Mouse (Mus musculus) spleen, adult 2 months (tissue): Measurements from ENCODE around the gene Slc38a9. TPM values are rescaled to one million over a fixed set of nuclear protein-coding genes. Genes with fewer than 3 reads are reported as not detected.

Experiments used
- DNase-seq, 2 experiments: peaks; one replicate each; pipeline versions ENCODE4 v3.0.0 to v3.0.0-alpha.2; 2012 to 2021; ENCODE audit warnings: low spot score in 2 of 2, low read depth in 1 of 2
- H3K27ac ChIP-seq: fragments of 200-500 bp; 2 replicates; pipeline ENCODE4 v1.5.1; 2012; ENCODE audit warnings: low read length, inconsistent platforms; ENCODE audit not compliant: insufficient read depth
- H3K27me3 ChIP-seq: fragments of 200-500 bp; 2 replicates; pipeline ENCODE4 v1.6.1; 2012; ENCODE audit warnings: mild to moderate bottlenecking, moderate library complexity, low read length, inconsistent platforms; ENCODE audit not compliant: control insufficient read depth, insufficient read depth
- H3K36me3 ChIP-seq: fragments of 200-500 bp; 2 replicates; pipeline ENCODE4 v1.6.1; 2012; ENCODE audit warnings: mild to moderate bottlenecking, low read length, inconsistent platforms; ENCODE audit not compliant: control insufficient read depth, insufficient read depth
- H3K4me1 ChIP-seq: fragments of 200-500 bp; 2 replicates; pipeline ENCODE4 v1.6.1; 2011; ENCODE audit warnings: inconsistent platforms; ENCODE audit not compliant: control insufficient read depth, insufficient read depth, insufficient read length
- H3K4me3 ChIP-seq: fragments of 200-500 bp; 2 replicates; pipeline ENCODE4 v1.5.1; 2011; ENCODE audit warnings: mild to moderate bottlenecking, inconsistent platforms; ENCODE audit not compliant: insufficient read depth, insufficient read length; ENCODE audit errors: extremely low read depth
- CTCF ChIP-seq: fragments of 200-500 bp; IDR thresholded peaks from 2 replicates; pipeline ENCODE4 v1.5.1; 2011; ENCODE audit warnings: mild to moderate bottlenecking, inconsistent platforms; ENCODE audit not compliant: insufficient read depth, insufficient read length, insufficient replicate concordance; ENCODE audit errors: extremely low read depth
- POLR2A ChIP-seq: fragments of 200-500 bp; IDR thresholded peaks from 2 replicates; pipeline ENCODE4 v1.6.1; 2011; ENCODE audit warnings: low read depth, low read length, inconsistent platforms
- WGBS: fragments of 180-500 bp; shearing (Covaris S2); methylation state at CpG from one replicate; pipeline ENCODE4 v1.1.7; 2018; 5-methylcytosine and 5-hydroxymethylcytosine counted together
- polyA plus RNA-seq: library from polyadenylated mRNA; depleted of rRNA; stranded (reverse); fragments of >200 nt; gene quantifications from 2 replicates; pipeline ENCODE4 v1.2.3, GENCODE M21; 2012; rRNA removed

Gene Slc38a9
- polyA plus RNA-seq, 1 experiment, result 22.0 TPM

GRCm38 (mm10) chr13:112778407-112778806 is 117.9 kb downstream of the Slc38a9 start:
- no peaks in the 10 kb centered on the region for H3K4me1 ChIP-seq
- no peak overlapping the region for H3K4me3 ChIP-seq
- 94% methylated on average over 5 of the region's 5 CpGs for WGBS
- no peak for DNase-seq
- H3K27ac ChIP-seq, result no peak overlapping the region
- H3K36me3 ChIP-seq, result no peaks in the 10 kb centered on the region
- no peaks in the 10 kb centered on the region for H3K27me3 ChIP-seq
- no peak for TF ChIP-seq POLR2A
- no peak for TF ChIP-seq CTCF

DNA sequence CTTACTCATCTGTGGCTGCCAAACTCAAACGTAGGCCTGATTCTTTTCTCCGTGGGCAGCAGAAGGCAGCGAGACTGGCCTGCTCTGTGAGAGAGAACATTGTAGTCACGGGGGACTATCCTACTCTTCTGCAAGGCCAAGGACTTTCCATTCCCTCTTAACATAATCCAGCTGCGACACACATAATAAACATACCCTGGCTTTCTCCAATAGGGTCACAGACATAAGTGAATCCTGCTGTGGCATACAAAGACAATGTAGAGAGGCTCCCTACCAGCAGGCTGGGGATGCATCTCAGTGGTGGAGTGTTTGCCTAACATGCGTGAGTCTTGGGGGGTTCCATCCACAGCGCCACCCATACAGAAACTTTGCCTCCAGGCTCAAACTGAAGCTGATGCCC is 124.8 kb downstream of the Slc38a9 start:
- Histone ChIP-seq H3K27ac (no peak overlapping the region), H3K27me3 (no peaks in the 10 kb centered on the region), H3K36me3 (no peaks in the 10 kb centered on the region), H3K4me3 (no peak overlapping the region), H3K4me1 (no peaks in the 10 kb centered on the region)
- no peak for DNase-seq
- TF ChIP-seq POLR2A (no peak), CTCF (no peak)
- 87% methylated on average over 7 of the region's 7 CpGs for WGBS

- Histone ChIP-seq H3K4me1 (no peaks in the 10 kb centered on the region), H3K4me3 (no peak overlapping the region), H3K27ac (no peak overlapping the region), H3K36me3 (no peaks in the 10 kb centered on the region), H3K27me3 (no peaks in the 10 kb centered on the region)
- 51% methylated on average over 3 of the region's 3 CpGs for WGBS
- no peak for DNase-seq
- TF ChIP-seq CTCF (no peak), POLR2A (no peak)
These were observed 125.6 kb downstream of the Slc38a9 start for GRCm38 (mm10) chr13:112786142-112786541.

DNA sequence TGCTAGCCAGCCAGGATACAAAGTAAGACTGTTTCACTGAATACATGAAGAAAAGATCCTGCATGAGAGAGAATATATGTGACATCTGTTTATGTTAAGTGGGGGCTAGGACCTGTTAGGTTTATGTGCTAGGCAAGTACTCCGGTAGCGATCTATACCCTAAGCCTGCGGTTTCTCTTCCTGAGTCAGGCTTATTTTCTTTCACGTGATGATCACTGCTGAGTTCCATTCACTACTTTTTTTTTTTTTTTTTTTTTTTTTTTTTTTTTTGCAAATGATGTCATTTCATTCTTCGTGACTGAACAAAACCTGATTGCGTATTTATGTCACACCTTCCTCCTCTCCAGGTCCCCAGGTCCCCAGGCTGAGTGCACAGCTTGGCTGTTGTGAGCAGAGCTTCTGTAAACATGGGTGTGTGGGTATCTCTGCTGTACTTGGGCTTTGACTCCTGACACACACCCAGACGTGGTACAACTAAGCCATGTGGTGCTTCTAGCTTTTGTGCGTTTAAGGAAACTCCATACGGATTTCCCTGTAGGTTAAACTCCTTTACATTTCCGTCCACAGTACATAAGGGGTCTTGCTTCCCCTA is 126.5 kb downstream of the Slc38a9 start:
- no peaks in the 10 kb centered on the region for H3K27me3 ChIP-seq
- H3K27ac ChIP-seq, result no peak overlapping the region
- no peak for TF ChIP-seq CTCF
- TF ChIP-seq POLR2A, result no peak
- no peaks in the 10 kb centered on the region for H3K4me1 ChIP-seq
- DNase-seq, result no peak
- H3K36me3 ChIP-seq, result no peaks in the 10 kb centered on the region
- no peak overlapping the region for H3K4me3 ChIP-seq
- 82% methylated on average over 10 of the region's 10 CpGs for WGBS

Other genes starting within 250 kb of the Slc38a9 start
- gene Il6st, start 196.7 kb upstream of the Slc38a9 start, polyA plus RNA-seq, result 19.5 and 20.7 TPM in 2 replicates
- 0.31 and 0.33 TPM in 2 replicates for gene Il31ra, start 66.4 kb upstream of the Slc38a9 start, polyA plus RNA-seq
- 0.06 TPM in 1 of 2 replicates, not detected in the other for gene Ddx4, start 8.3 kb upstream of the Slc38a9 start, polyA plus RNA-seq
- 61.6 and 71.8 TPM in 2 replicates for gene Plpp1, start 140.0 kb downstream of the Slc38a9 start, polyA plus RNA-seq